Mouse (Mus musculus) stomach, embryonic 14.5 days (tissue): Measurements from ENCODE around the gene Hoxa9. TPM values are rescaled to one million over a fixed set of nuclear protein-coding genes. Genes with fewer than 3 reads are reported as not detected.

Experiments
- ATAC-seq: fragments of 200-750 bp; cut with Nextera tagmentation; 2 replicates; pipeline ENCODE4 v1.8.0; 2017; ENCODE audit warnings: low read depth, moderate TSS enrichment; ENCODE audit not compliant: insufficient number of reproducible peaks, insufficient read depth, low FRiP score
- H3K27ac ChIP-seq: fragments of 300-500 bp; sonication (generic); 2 replicates; pipeline ENCODE4 v1.5.1; 2014; ENCODE audit warnings: mild to moderate bottlenecking, low read length, moderate library complexity, mixed read lengths
- H3K27me3 ChIP-seq: fragments of 300-500 bp; sonication (generic); 2 replicates; pipeline ENCODE4 v1.6.1; 2014; ENCODE audit warnings: low read length, control low read depth, mixed read lengths; ENCODE audit not compliant: control insufficient read depth, insufficient read depth
- H3K36me3 ChIP-seq: fragments of 300-500 bp; sonication (generic); 2 replicates; pipeline ENCODE4 v1.6.1; 2014; ENCODE audit warnings: mild to moderate bottlenecking, control low read depth, low read length, moderate library complexity, mixed read lengths; ENCODE audit not compliant: control insufficient read depth, insufficient read depth
- H3K4me1 ChIP-seq: fragments of 300-500 bp; sonication (generic); 2 replicates; pipeline ENCODE4 v1.6.1; 2014; ENCODE audit warnings: low read length, control low read depth, mixed read lengths; ENCODE audit not compliant: control insufficient read depth, insufficient read depth
- H3K4me2 ChIP-seq: fragments of 300-500 bp; sonication (generic); replicated peaks from 2 replicates; pipeline ENCODE4 v1.6.1; 2014; ENCODE audit warnings: low read depth, low read length, control low read depth
- H3K4me3 ChIP-seq: fragments of 300-500 bp; sonication (generic); 2 replicates; pipeline ENCODE4 v1.5.1; 2014; ENCODE audit warnings: low read depth, low read length, control low read depth
- H3K9ac ChIP-seq: fragments of 300-500 bp; sonication (generic); replicated peaks from 2 replicates; pipeline ENCODE4 v1.6.1; 2014; ENCODE audit warnings: low read depth, mild to moderate bottlenecking, control low read depth, low read length, moderate library complexity, mixed read lengths
- H3K9me3 ChIP-seq: fragments of 300-500 bp; sonication (generic); 2 replicates; pipeline ENCODE4 v1.6.1; 2016; ENCODE audit warnings: low read depth, low read length, control low read depth; ENCODE audit not compliant: control insufficient read depth
- WGBS: fragments of 180-500 bp; shearing (Covaris S2); extraction: QIAGEN DNeasy Blood & Tissue Kit; methylation state at CpG from one replicate; pipeline ENCODE4 v1.1.7; 2014; 5-methylcytosine and 5-hydroxymethylcytosine counted together
- polyA plus RNA-seq: library from polyadenylated mRNA; unstranded; fragments of >200 nt; fragmentation: Nextera tagmentation; extraction: Ambion mirVana; gene quantifications from 2 replicates; pipeline ENCODE4 v1.2.1, GENCODE M21; 2014

Hoxa9 gene
- polyA plus RNA-seq, 1 experiment from 2014 or later: 1.5 TPM

- Histone ChIP-seq H3K27me3 (peaks cover 69% of the 10 kb centered on the region), H3K4me3 (no peak overlapping the region), H3K4me1 (0 out of 2 replicates have a peak, but pooled peaks cover 3% of the 10 kb centered on the region), H3K9me3 (no peaks in the 10 kb centered on the region), H3K9ac (no peak overlapping the region), H3K36me3 (no peaks in the 10 kb centered on the region), H3K27ac (no peak overlapping the region), H3K4me2 (no peak overlapping the region)
- 2% methylated on average over 44 of the region's 44 CpGs for WGBS
- no peak for ATAC-seq
These were observed 1.1 kb downstream of the Hoxa9 start for GRCm38 (mm10) chr6:52229558-52230416.

GRCm38 (mm10) chr6:52228475-52229465 lies 2.1 kb downstream of the Hoxa9 start:
- no peaks in the 10 kb centered on the region for H3K9me3 ChIP-seq
- H3K9ac ChIP-seq: no peak overlapping the region
- H3K27me3 ChIP-seq: peaks cover 59% of the 10 kb centered on the region
- no peak overlapping the region for H3K4me3 ChIP-seq
- no peaks in the 10 kb centered on the region for H3K4me1 ChIP-seq
- H3K36me3 ChIP-seq: no peaks in the 10 kb centered on the region
- ATAC-seq: no peak
- H3K27ac ChIP-seq: no peak overlapping the region
- no peak overlapping the region for H3K4me2 ChIP-seq
- WGBS: 3% methylated on average over 38 of the region's 38 CpGs

- Histone ChIP-seq H3K36me3 (no peaks in the 10 kb centered on the region), H3K27me3 (peaks cover 57% of the 10 kb centered on the region), H3K9ac (no peak overlapping the region), H3K4me2 (no peak overlapping the region), H3K4me3 (no peak overlapping the region), H3K9me3 (no peaks in the 10 kb centered on the region), H3K4me1 (no peaks in the 10 kb centered on the region), H3K27ac (no peak overlapping the region)
- no peak for ATAC-seq
- 7% methylated on average over 11 of the region's 11 CpGs for WGBS
These were observed 3.2 kb downstream of the Hoxa9 start for GRCm38 (mm10) chr6:52227470-52228222.

- no peak overlapping the region for H3K9ac ChIP-seq
- H3K4me1 ChIP-seq: no peaks in the 10 kb centered on the region
- H3K36me3 ChIP-seq: no peaks in the 10 kb centered on the region
- no peak overlapping the region; the same call in 1 of the 2 replicates for H3K4me2 ChIP-seq
- no peak for ATAC-seq
- H3K9me3 ChIP-seq: no peaks in the 10 kb centered on the region
- H3K27me3 ChIP-seq: peaks cover 57% of the 10 kb centered on the region
- no peak overlapping the region for H3K27ac ChIP-seq
- H3K4me3 ChIP-seq: no peak overlapping the region
- 6% methylated on average over 26 of the region's 26 CpGs for WGBS
These were observed 4.2 kb downstream of the Hoxa9 start for GRCm38 (mm10) chr6:52226569-52227257.

- WGBS: 3% methylated on average over 69 of the region's 69 CpGs
- Histone ChIP-seq H3K27ac (no peak overlapping the region), H3K4me1 (no peaks in the 10 kb centered on the region), H3K9ac (no peak overlapping the region), H3K9me3 (no peaks in the 10 kb centered on the region), H3K27me3 (peaks cover 55% of the 10 kb centered on the region), H3K36me3 (no peaks in the 10 kb centered on the region), H3K4me3 (peak overlapping the region; percentile 18; the same call in 1 of the 2 replicates), H3K4me2 (peak overlapping the region; percentile 21)
- no peak for ATAC-seq
These were observed 5.0 kb downstream of the Hoxa9 start for GRCm38 (mm10) chr6:52225612-52226568.

- H3K4me1 ChIP-seq: no peaks in the 10 kb centered on the region
- H3K4me2 ChIP-seq: peak overlapping the region; percentile 21; the same call in 1 of the 2 replicates
- H3K36me3 ChIP-seq: no peaks in the 10 kb centered on the region
- H3K27me3 ChIP-seq: peaks cover 61% of the 10 kb centered on the region
- no peak overlapping the region for H3K9ac ChIP-seq
- no peaks in the 10 kb centered on the region for H3K9me3 ChIP-seq
- H3K27ac ChIP-seq: no peak overlapping the region
- WGBS: 1% methylated on average over 36 of the region's 36 CpGs
- ATAC-seq: no peak; the same call in 1 of the 2 replicates
- H3K4me3 ChIP-seq: peak overlapping the region; percentile 18; the same call in 1 of the 2 replicates
These were observed 5.8 kb downstream of the Hoxa9 start for GRCm38 (mm10) chr6:52224895-52225611.
